Mouse (Mus musculus) stomach, adult 2 months (tissue): ENCODE data around the gene Olfr1564. TPM values are rescaled to one million over a fixed set of nuclear protein-coding genes. Genes with fewer than 3 reads are reported as not detected.

ENCODE experiments used
- polyA plus RNA-seq: library from polyadenylated mRNA; depleted of rRNA; stranded (reverse); fragments of >200 nt; gene quantifications from 2 replicates; pipeline ENCODE4 v1.2.3, GENCODE M21; 2012; rRNA removed

The Olfr1564 gene
- not detected in 2 replicates for polyA plus RNA-seq

GRCm38 (mm10) chr17:33221590-33221989, at the start of gene Olfr1564:
Gene Olfr1564 (minus strand): TSS chr17:33221690.

GRCm38 (mm10) chr17:33264376-33264775, 42.9 kb upstream of the Olfr1564 start, which contains the start of gene Olfr63:
Gene Olfr63 (plus strand): TSS chr17:33264676.

GRCm38 (mm10) chr17:33254530-33255318, 33.2 kb upstream of the Olfr1564 start, which contains the start of gene Zfp955a:
Gene Zfp955a (minus strand): TSS chr17:33255145.

GRCm38 (mm10) chr17:33191002-33191401, 30.5 kb downstream of the Olfr1564 start, which contains the start of gene Olfr239:
Gene Olfr239 (plus strand): TSS chr17:33191302.

GRCm38 (mm10) chr17:33168147-33168546, 53.3 kb downstream of the Olfr1564 start, which contains the start of gene Olfr55:
Gene Olfr55 (plus strand): TSS chr17:33168447.

Other genes with a start within 250 kb of the Olfr1564 start
- gene Zfp952, start 228.6 kb downstream of the Olfr1564 start, polyA plus RNA-seq, result 0.12 and 0.41 TPM in 2 replicates
- gene Zfp763, start 188.3 kb downstream of the Olfr1564 start, polyA plus RNA-seq, result 0.03 TPM in 1 of 2 replicates, not detected in the other
- not detected in 2 replicates for gene 4921501E09Rik, start 153.6 kb downstream of the Olfr1564 start, polyA plus RNA-seq
- 0.26 and 0.51 TPM in 2 replicates for gene Zfp563, start 132.4 kb downstream of the Olfr1564 start, polyA plus RNA-seq
- gene Morc2b, start 82.0 kb downstream of the Olfr1564 start, polyA plus RNA-seq, result not detected in 2 replicates
- gene Olfr55, start 53.2 kb downstream of the Olfr1564 start, polyA plus RNA-seq, result not detected in 2 replicates
- gene Olfr239, start 30.4 kb downstream of the Olfr1564 start, polyA plus RNA-seq, result not detected in 2 replicates
- gene Zfp955a, start 33.5 kb upstream of the Olfr1564 start, polyA plus RNA-seq, result 0.02 and 0.05 TPM in 2 replicates
- not detected in 2 replicates for gene Olfr63, start 43.0 kb upstream of the Olfr1564 start, polyA plus RNA-seq
- 0.16 and 0.42 TPM in 2 replicates for gene Zfp955b, start 67.9 kb upstream of the Olfr1564 start, polyA plus RNA-seq
- 0.04 and 0.08 TPM in 2 replicates for gene Zfp81, start 137.2 kb upstream of the Olfr1564 start, polyA plus RNA-seq
- 0.22 and 0.28 TPM in 2 replicates for gene Zfp101, start 173.0 kb upstream of the Olfr1564 start, polyA plus RNA-seq
- 0.19 and 0.47 TPM in 2 replicates for gene Actl9, start 211.2 kb upstream of the Olfr1564 start, polyA plus RNA-seq